Mouse (Mus musculus) spleen, embryonic (tissue): ENCODE results near the gene Casc3.

Source experiments
- CTCF ChIA-PET: fragments of 350-600 bp; sonication (Branson Sonifier 250); formaldehyde crosslinking; loops from one replicate; lab custom pipeline; 2022; lab: Charles Lee

The Casc3 gene

DNA sequence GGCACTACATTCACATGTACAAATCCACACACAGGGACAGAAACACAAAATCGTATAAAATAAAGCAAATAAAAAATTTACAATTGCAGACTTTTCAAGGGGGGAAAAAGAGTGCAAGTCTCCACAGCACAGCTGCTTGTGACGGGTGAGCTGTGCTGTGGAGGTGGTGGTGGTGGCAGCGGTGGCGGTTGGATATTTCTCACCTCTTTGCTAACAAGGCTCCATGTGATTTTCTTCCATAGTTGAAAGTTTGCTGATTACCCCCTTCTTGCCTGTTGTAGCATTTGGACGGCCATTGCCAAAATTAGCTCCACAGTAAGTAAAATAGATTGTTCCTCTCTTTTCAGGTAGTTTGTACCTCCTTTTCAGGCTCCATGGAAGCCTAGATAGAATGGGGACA is at the start of gene Casc3:
Gene Casc3, plus strand, starts transcription at position 301 of the 400 bp plus-strand sequence.
- CTCF ChIA-PET, result interaction anchor here (0.6 kb wide), 1 partner anchor 518 kb away, joined by 3 read pairs; the partner anchor contains the start of gene Krt25

- CTCF ChIA-PET, result interaction anchor here (0.7 kb wide), 1 partner anchor 82 kb away, joined by 3 read pairs; no protein-coding TSS in a partner anchor
These were observed 48.9 kb upstream of the Casc3 start for GRCm38 (mm10) chr11:98755726-98756380.

DNA sequence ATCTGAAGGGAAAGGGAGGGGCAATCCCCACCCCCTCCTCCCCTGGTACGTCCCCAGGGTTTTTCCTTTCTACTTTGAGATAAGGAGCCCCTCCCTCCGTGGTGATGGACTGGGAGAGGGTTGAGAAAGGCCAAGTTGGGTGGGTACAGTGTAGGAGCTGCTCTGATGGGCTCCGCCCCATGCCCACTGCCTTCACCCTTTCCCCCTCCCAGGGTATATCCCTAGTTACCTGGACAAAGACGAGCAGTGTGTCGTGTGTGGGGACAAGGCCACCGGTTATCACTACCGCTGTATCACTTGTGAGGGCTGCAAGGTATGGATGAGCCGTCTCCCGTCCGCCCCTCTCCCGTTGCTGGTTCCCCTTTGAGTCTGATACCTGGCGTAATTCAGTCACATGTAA is 48.0 kb upstream of the Casc3 start:
- CTCF ChIA-PET, result interaction anchor here (0.7 kb wide), 1 partner anchor 81 kb away, joined by 3 read pairs; no protein-coding TSS in a partner anchor

DNA sequence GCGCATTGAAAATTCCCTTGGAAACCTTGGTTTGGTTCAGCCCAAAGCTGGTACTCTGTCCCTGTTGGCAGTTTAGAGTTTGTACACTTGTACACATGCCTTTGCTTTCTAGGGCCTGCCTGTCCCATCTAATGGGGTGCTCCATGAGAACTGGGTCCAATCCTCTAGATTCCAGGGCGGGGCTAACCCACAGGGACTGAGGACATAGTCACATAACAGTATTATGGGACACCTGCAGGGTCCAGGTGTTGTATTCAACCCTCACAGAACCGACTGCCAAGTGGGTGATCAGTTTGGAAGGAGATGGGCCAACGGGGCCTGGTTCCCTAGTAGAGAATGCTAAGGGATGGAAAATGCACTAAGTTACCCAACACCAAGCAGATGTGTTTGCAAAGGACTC is 42.8 kb upstream of the Casc3 start:
- CTCF ChIA-PET, result interaction anchor here (0.7 kb wide), 1 partner anchor 12 kb away, joined by 3 read pairs; no protein-coding TSS in a partner anchor

- CTCF ChIA-PET, result no interaction called here
These were observed 41.8 kb upstream of the Casc3 start for GRCm38 (mm10) chr11:98762756-98763501.

GRCm38 (mm10) chr11:98763502-98763861 is 41.2 kb upstream of the Casc3 start:
- CTCF ChIA-PET, result no interaction called here

DNA sequence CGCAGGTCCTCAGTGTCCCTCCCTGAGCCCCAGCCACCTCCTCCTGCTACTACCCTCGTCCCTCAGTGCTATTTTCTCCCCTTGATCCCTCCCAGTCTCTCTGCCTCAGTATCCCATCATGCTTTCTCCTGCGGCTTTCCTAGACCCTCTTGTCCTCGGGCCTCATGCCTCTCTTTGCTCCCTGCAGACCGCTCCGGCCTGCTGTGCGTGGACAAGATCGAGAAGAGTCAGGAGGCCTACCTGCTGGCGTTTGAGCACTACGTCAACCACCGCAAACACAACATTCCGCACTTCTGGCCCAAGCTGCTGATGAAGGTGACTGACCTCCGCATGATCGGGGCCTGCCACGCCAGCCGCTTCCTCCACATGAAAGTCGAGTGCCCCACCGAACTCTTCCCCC is 40.6 kb upstream of the Casc3 start:
- CTCF ChIA-PET, result no interaction called here

DNA sequence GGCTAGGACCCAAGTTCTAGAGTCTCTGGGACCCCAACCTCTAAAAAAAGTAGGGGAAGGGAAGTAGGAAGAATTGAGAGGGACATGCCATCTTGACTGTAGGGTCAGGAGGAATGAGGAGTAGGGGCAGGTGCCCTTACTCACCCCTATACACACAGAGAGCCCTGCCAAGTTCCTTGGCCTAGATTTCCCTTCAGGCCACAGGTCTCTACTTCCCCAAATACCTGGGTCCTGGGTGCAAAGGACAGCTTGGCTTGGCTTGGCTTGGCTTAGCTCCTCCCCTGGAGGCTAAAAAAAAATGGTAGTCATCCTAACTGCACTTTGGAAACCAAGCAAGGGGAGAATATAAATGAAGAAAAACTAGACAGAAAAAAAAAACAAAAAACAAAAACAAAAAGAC is 40.0 kb upstream of the Casc3 start:
- CTCF ChIA-PET, result interaction anchor here (0.7 kb wide), 1 partner anchor 111 kb away, joined by 3 read pairs; no protein-coding TSS in a partner anchor

DNA sequence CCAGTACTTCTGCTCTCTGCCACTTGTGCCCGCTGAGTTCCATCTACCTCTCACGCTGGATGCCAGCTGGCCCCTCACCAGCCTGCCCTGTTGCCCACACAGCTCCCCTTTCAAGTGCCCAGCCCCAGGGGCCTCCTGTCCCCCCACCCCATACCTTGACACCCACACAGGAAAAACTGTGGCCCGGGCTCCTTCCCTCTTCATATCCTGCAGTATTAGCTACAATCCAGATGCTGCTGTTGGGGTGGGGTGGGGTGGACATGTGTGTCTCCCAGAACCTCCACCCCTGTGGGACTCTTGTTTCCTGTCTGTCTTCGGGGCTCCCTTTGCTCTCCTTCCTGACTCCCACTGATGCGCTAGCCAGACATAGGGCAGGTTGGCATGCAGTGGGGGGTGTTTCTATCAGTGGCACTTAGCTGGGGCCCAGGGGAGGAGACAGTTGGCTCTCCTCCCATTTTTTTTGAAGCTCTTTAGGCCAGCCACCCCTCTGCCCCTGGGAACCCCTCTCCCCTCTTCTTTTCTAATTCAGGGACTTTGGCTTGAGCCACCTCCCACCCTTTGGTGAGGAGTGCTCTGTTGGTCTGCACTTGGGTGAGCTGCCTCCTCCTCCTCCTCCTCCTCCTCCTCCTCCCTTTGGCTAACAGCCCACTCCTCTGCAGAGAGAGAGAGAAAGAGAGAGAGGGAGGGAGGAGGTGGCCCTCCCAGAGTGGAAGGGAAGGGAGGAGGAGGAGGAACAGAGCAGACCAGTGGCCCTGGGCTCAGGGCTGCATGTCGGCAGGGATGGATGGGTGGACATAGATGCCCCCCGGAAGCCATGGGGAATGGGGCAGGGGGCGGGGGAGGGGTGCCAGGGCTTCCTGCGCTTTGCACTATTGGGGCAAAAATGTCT is 39.0 kb upstream of the Casc3 start:
- CTCF ChIA-PET, result no interaction called here

DNA sequence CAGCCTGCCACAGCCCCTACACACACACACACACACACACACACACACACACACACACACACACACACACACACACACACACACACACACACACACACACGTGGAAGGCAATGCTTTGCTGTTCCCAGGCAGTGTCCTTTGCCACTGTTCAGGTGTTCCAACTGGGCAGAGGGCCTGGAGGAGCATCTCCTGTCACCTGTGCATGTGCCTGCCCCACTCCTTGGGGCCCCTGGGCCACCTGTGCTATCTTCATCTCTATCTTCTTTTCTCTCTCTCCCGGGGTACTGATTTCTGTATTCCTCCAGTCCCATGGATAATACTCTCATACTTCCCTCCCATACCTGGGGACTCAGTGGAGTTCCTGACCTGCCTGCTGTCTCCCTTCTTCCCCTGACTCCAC is 38.4 kb upstream of the Casc3 start:
- CTCF ChIA-PET, result interaction anchor here (0.9 kb wide), 1 partner anchor 11 kb away, joined by 3 read pairs; no protein-coding TSS in a partner anchor

DNA sequence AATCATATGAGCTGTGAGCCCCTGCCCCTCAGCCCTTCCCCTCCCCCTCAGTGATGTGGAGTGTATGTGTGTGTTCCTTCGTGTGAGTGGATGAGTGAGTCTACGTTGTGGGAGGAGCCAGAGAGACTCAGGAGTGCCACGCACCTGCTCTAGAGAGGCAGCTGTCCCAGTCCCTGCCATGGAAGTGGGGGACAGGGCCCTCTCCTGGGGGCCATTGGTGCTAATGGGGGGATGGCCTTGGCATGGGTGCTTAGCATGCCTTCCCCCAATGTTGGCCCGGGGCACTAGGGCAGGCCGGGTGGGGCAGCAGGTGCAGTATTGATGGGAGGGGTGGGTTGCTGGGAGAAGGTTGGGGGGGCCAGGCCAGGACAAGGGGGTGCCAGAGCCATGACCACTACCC is 37.9 kb upstream of the Casc3 start:
- CTCF ChIA-PET, result interaction anchor here (0.9 kb wide), 1 partner anchor 10 kb away, joined by 3 read pairs; no protein-coding TSS in a partner anchor

- CTCF ChIA-PET, result interaction anchor here (0.7 kb wide), 1 partner anchor 340 kb away, joined by 5 read pairs; no protein-coding TSS in a partner anchor
These were observed 37.4 kb upstream of the Casc3 start for GRCm38 (mm10) chr11:98767276-98767675.

- CTCF ChIA-PET, result interaction anchor here (0.7 to 0.8 kb wide), 2 partner anchors 19 to 339 kb away, joined by 3 to 5 read pairs; no protein-coding TSS in a partner anchor
These were observed 37.0 kb upstream of the Casc3 start for GRCm38 (mm10) chr11:98767713-98768112.

GRCm38 (mm10) chr11:98768127-98769006 is 36.3 kb upstream of the Casc3 start:
- CTCF ChIA-PET, result interaction anchor here (0.7 to 1.2 kb wide), 3 partner anchors 18 to 338 kb away, joined by 3 to 5 read pairs (median 3); no protein-coding TSS in a partner anchor

- CTCF ChIA-PET, result interaction anchor here (1.1 to 1.2 kb wide), 2 partner anchors 18 to 28 kb away, joined by 3 read pairs; partner anchors contain the start of gene Thra
These were observed 35.4 kb upstream of the Casc3 start for GRCm38 (mm10) chr11:98769007-98769954.

GRCm38 (mm10) chr11:98770096-98770975 is 34.4 kb upstream of the Casc3 start:
- CTCF ChIA-PET, result interaction anchor here (1.1 kb wide), 1 partner anchor 29 kb away, joined by 3 read pairs; the partner anchor contains the start of gene Thra

DNA sequence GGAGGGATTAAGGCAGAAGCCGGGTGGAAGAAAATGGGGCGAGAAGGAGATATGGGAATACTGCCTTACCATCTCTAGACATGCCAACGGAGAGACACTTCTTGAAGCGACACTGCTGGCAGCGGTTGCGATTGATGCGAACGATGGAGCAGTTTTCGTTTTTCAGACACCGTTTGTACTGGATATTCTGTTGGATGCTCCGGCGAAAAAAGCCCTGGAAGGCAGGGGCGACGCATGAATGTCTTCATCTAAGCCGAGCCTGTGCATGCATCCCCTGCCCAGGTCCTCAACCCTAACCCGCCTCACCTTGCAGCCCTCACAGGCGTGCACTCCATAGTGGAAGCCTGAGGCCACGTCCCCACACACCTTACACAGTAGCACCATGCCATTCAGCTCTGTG is 33.6 kb upstream of the Casc3 start:
- CTCF ChIA-PET, result no interaction called here
